Mouse (Mus musculus) megakaryocyte, embryonic 14.5 days (primary cell): ENCODE measurements around the gene Lyz2.

Experiments
- FLI1 ChIP-seq: IDR thresholded peaks from 2 replicates; pipeline ENCODE4 v1.6.1; 2012; ENCODE audit warnings: low read length, inconsistent platforms, mixed read lengths
- GATA1 ChIP-seq: IDR thresholded peaks from 3 replicates; pipeline ENCODE4 v1.6.1; 2012; ENCODE audit warnings: mixed read lengths, low read length, inconsistent platforms, borderline replicate concordance

GRCm38 (mm10) chr10:117292671-117293070, 10.6 kb upstream of the Lyz2 start, which contains the start of gene Lyz1:
- TF ChIP-seq GATA1, result no peak
- no peak for TF ChIP-seq FLI1
